Mouse (Mus musculus) urinary bladder, adult 2 months (tissue): ENCODE results near the gene Arhgap32. TPM values are rescaled to one million over a fixed set of nuclear protein-coding genes. Genes with fewer than 3 reads are reported as not detected.
"Not testable (repeated sequence)": the region's sequence is repeated elsewhere in the genome, so short reads cannot be mapped to it uniquely, and the experiment has no call there.

Experiments
- DNase-seq: peaks from one replicate; pipeline ENCODE4 v3.0.0; 2022; ENCODE audit warnings: low spot score
- polyA plus RNA-seq: library from polyadenylated mRNA; depleted of rRNA; stranded (reverse); fragments of >200 nt; gene quantifications from 2 replicates; pipeline ENCODE4 v1.2.3, GENCODE M21; 2012; rRNA removed

Arhgap32 gene
- 4.4 and 11.8 TPM in 2 replicates for polyA plus RNA-seq

DNA sequence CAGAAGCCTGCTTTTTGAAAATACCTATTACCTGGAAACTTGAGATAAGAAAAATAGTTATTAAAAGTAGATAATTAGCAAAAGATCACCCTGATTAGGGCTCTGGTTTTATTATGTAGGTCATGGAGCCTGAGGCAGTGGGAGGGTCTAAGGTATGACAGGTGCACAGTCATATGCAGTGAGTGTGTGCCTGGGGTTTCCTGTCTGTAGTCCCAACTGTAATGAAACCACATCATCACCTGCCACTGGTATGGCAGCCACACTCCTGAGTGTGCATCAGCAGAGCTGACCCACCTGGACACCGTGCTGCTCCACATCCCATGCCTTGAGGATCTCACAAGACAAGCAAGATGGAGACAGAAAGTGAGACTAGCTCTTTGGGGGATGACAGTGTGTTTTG lies at the start of gene Arhgap32:
TSS of gene Arhgap32 (plus strand) at position 351 of the 400 bp plus-strand sequence.
- DNase-seq, result no peak

DNA sequence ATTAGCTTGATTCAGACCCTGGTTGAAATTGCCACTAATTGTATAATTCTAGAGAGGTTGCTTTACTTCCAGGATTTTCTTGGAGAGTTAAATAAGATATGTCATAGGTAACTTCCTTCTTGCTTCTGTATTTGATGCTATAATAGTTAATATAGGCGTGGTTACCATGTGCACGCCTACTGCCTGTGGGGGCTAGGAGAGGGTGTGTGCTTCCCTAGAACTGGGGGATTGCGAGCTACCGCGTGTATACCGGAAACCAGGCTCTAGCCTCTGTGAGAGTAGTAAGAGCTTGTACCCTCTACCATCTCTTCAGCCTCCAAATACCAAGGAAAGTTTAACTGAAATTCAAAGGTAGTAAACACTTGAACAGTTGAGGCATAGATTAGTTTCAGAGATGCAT lies 43.2 kb upstream of the Arhgap32 start:
- no peak for DNase-seq

DNA sequence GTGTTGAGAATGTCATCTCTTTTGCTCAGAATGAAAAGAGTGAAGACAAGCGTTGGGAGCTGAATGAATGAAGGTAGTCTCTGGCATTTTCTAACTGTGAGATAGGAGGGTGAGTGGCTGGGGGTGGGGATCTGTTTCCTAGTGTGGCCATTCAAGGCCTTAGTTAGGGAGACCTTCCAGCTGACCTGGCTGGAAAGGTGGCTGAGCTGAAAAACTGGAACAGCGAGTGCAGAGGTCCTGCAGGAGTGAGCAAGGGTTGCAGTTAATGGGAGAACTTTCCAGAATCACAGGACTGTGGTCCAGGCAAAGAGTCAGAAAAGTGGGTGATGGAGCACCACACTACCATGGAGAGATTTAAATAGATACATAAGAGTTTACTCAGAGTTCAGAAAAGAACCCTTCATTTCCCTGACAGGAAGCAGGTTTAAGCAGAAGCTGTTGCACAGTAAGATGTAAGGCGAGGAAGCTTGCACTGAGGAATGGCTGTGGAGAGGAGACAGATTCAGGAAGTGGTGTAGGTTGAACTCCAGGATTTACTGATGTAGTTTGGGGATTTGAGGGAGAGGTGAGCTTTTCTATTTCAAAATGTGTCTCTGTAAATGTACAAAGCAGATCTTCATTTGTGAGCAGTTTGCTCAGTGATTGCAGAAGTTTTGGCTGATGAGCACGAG lies 27.7 kb upstream of the Arhgap32 start:
- DNase-seq, result no peak

DNA sequence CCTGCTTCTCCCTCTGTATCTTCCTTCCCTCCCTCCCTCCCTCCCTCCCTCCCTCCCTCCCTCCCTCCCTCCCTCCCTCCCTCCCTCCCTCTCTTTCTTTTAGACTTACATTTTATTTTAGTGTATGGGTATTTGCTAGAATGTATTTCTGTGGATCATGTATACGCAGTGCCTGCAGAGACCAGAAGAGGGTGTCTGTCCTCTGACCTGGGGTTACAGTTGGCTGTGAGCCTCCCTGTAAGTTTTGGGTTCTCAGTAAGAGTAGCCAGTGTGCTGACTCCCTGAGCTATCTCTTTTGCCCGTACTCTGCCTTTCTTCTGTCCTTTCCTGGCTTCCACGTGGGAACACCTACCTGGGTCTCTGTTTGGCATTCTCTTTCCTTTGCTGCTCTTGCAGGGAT lies 27.1 kb upstream of the Arhgap32 start:
- DNase-seq, result no peak

DNA sequence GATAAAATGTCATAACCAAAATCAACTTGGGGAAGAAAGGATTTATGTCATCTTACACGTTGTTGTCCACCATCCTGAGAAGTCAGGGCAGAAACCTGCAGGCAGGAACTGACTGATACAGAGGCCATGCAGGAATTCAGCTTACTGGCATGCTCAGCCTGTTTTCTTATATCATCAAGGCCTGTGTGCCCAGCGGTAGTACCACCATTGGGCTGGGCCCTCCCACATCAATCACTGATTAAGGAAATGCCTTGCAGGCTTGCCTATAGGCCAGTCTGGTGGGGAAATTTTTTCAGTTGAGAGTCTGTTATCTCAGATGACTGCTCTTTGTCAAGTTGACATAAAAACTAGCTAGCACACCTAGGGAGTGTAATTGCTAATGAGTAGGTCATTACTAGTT lies 22.5 kb upstream of the Arhgap32 start:
- no peak for DNase-seq

DNA sequence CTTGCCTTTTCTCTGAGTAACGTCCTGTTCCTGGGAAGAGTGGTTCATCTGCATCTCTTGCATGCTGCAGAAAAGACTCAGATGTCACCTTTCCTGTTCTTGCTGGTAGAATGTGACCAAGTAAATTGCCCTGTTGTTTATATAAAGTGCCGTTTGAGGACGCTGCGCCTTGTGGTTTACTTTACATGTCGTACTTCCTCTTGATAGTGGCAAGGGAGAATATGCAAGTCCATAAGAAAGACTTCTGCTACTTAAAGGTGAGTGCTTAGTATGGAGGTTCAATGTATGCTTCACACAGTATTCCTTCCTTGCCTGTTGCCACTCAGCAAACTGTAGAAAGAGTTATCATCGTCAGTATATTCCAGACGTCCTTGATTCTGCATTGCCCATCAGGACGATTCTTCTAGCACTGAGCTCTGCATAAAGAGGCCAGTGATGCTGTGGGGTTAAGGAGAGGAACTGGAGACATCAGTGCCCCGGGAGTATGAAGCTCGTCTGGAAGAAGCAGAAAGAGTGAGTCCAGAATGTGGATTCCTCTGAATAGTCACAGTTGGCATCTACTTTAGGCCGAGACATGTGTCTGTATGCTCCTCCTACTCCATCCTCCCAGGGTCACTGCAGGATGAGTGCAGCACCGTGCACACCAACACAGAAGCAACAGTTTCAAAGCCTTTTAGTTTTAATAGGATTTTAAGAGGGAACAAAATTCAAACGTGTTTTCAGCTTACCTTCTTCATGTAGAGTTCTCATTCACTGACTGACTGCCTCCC lies 21.4 kb upstream of the Arhgap32 start:
- DNase-seq, result no peak

DNA sequence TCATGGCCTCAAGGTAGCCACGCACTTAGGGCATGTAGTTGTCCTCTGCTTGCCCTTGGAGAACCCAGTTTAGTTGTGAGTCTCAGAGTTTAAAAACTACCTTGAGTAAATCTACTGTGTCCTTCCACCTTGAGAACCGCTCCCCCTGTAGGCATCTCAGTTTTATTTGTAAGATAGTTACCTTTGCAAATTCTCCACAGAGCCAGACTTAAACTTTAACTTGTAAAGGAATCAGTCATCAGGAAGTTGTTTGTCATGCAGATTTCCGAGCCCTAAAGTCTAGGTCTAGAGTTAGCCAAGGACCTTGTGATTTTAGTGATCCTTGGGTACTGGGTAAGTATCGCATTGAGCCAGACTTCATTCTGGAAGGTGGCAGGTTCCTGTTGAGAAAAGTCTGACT lies 20.4 kb upstream of the Arhgap32 start:
- DNase-seq, result no peak

DNA sequence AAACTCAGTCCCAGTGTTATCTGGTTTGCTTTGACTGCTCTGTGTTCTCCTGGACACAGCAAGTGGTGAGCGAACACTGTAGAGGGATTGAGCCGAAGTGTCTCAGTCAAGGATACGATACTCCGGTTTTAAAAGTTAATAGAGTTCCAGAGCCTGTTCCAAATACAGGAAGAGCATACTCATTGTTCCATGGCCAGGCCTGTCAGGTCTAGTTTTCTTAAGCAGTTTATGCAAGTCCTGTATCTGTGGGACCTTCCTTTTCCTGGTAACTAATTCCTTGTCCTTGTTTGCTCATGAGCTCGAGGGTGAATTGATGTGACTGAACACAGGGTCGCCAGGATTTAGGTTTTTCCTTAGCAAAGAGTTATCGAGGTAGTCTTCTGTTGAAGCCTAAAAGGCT lies 19.4 kb upstream of the Arhgap32 start:
- DNase-seq, result no peak

DNA sequence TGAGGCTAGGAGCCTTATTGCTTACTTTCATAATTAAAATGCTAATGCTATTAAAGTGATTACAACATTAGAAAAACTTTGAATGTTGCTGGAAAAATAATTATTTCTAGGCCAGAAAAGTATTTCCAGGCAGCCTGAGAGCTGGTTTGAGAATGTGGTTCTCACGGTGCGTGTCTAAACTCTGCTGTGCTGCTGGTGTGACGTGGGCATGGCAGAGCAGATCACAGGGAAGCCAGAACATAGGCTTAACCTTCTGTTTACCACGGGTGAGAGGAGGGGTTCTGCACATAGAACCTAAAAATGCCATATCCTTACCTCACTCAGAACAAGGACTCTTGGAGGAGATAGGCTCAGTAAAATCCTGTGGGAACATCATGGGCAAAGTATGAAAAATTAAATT lies 18.8 kb upstream of the Arhgap32 start:
- DNase-seq, result no peak

DNA sequence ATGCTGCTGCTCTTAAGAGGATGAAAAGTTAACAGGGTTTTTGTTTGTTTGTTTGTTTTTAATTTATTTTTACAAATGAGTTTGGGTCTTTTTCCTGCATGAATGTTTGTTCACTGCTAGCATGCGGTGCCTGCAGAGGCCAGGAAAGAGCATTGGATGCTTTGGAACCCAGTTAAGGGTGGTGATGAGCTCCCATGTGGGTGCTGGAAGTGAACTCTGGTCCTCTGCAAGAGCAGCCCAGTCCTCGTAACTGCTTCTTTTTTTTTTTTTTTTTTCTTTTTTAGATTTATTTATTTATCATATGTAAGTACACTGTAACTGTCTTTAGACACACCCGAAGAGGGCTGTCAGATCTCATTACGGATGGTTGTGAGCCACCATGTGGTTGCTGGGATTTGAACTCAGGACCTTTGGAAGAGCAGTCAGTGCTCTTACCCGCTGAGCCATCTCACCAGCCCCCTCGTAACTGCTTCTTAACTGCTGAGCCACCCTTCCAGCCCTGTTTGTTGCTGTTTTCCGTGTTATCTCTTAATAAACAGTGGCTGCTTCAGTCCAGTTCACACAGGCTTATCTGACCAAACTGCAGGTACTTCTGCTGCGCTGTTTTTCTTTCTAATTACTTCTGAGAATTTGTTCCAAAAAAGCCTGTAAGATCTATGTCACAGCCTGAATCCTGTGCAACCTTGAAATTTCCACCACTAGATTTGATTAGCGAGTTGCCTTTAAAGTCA lies 17.3 kb upstream of the Arhgap32 start:
- no peak for DNase-seq

DNA sequence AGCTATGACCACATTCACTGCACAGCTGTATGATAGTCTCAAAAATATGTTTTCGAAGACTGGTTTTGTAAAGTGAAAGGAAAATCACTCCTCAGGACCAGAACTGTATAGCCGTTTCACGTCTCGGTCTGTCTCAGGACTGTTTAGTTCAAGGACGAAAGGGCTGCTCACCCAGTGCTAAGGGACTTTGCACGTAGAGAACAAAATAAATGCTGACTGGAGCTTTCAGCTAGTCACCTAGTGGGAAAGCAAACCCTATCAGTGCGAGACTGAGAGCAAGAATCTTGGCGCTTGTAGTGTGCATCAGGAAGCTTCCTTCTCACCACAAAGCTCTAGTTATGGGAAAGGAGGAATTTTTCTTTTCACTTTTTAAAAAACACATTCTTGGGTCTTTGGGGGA lies 15.4 kb upstream of the Arhgap32 start:
- DNase-seq, result no peak

DNA sequence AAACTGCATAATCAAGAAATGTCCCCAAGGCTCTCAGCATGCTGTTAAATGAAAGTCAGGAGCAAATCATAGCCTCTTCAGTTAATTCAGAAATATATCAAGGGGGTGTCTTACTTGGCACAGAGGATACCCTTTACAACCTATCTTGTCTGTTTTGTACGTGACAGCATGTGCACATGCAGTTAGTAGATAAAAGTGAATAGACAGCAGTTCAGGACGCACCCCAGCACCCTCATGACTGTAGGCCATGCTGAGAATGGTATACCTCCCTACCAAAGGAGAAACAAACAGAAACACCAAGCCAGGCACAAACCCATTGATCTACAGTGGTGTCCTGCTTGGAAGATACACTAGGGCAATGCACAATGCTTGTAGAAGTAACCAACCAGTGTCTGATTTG lies 14.4 kb upstream of the Arhgap32 start:
- DNase-seq, result no peak

DNA sequence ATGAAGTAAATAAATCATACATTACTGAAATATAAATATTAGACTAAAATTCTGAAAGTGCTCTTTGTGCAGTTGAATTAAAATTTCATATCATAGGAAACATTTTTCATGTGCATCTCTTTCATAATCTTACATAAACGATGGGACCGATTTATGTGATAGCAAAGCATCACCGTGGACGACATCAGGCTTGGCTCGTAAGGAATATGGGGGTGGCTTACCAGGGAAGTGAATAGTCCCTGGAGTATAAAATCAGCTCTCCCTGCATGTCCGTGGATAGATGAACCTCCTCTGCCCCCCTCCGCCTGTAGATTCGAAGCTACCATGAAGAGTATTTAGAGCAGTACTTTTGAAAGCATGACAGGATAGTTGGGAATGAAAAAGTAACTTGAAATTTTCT lies 11.3 kb upstream of the Arhgap32 start:
- no peak for DNase-seq

DNA sequence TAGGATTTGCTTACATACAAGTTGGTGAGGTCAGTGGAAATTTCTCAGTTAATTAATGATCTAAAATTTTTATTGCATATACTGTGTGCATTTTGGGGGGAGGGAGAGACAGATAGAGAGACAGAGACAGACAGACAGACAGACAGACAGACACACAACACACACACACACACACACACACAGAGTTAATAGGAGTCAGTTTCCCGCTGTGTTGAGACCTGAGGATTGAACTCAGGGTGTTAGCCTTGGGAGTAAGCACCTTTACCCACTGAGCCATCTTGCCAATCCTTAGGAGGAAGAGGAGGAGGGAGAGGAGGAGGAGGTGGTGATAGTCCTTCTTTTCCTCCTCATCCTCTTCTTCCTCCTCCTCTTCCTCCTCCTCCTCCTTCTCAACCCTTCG lies 5.6 kb upstream of the Arhgap32 start:
- no peak for DNase-seq

DNA sequence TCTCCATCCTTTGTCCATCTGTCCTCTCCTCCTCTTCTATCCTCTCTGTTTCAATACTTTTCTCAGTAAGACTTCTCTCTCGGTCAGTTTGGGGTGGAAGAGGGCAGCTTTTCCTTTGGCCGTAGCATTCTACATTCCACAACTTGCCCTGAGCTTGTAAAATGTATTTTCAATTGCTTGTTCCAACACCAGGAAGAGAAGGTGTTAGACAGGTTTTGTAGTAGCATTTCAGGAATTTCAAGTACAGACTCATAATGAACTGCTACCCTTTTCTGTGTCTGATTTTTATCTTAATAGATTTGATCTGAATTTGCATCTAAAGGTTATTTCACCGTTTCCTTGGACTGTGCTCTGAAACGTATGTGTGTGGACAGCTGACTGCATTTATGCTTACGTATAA lies 336 bp downstream of the Arhgap32 start:
- no peak for DNase-seq

DNA sequence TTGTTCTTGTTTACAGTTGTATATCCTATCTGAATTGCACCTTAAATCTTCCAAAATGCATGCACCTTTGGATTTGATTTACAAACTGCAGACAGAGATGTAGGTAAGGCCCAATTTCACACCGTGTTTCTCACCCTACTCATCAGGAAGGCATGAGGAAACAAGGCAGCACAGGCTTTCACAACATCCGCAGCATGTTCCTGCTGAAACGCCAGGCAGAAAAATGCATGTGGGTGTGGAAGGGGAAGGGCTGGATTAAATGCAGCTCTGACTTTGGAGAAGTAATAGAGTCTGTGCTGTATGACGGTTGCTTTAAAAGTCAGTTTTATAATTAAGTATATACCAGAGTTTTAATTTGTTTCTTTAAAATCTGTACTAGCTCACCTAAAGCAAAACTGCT lies 1.9 kb downstream of the Arhgap32 start:
- DNase-seq, result no peak

DNA sequence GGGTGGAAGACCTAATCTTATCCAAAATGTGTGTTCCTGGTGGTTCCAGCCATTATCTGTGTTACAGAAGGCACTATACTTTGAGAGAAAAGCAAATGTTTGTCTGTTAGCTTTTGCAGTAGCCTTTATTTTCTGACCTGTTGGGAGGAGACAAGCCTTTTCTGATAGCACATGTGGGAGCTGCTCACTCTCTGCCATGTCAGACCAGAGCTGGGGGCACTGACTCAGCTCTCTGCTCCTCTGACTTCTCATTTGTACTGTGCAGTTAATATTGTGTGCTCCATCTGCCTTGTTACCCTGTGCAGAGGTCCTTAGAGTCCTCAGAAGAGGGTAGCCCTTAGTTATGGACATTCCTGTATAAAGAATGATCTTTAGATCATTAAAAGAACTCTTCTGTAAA lies 2.5 kb downstream of the Arhgap32 start:
- DNase-seq, result no peak

DNA sequence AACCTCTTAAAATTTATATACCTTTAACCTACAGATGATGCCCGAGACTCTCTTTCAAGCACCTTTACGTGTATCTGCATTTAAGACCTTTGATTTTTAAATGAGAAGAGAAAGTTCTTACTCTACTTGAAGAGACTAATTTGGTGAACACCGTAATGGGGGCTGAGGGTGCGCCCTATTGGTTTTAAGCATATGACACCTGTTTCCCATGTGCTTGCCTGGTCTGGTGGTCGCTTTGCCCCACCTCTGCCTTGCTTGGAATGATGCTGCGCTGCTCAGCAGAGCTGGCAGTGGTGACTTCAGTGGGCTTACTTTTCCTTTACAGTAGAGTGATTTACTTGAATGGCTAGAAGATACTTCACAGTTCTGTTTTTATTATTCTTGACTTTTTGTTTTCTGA lies 3.6 kb downstream of the Arhgap32 start:
- DNase-seq, result no peak

DNA sequence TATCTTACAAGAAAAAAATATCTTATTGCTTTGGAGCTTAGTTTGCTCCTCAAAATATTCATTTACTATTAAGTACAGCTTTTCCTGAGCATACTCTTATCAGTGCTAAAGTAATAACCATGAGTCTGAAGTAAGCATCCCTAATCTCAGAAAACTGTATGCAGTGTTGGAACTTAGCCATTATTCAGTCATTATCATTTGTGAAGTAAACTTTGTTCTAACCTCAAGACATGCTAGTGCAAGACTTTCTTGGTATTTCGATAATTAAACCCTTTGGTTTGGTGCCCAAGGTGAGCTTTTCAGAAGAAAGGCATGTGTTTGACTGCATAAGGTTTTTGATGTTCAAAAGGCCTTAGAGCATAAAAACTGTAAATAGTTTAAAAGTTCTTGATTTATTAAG lies 4.2 kb downstream of the Arhgap32 start:
- DNase-seq, result no peak

DNA sequence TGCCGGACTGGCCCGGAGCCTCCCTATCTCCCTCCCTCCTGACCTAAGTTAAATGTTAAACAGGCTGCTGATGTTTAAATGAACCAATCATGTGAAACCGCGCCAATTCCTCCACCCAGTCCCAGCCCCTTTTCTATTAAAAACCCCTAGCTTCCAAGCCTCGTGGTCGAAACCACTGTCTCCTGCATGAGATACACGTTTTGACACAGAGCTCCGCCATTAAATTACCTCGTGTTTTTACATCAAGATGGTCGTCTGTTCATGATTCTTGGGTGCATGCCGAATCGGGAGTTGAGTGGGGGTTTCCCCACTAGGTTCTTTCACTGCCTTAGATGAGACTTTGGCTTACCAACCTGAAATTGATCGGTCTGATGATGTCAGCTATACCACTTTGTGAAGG lies 5.3 kb downstream of the Arhgap32 start:
- DNase-seq, result not testable (repeated sequence)

DNA sequence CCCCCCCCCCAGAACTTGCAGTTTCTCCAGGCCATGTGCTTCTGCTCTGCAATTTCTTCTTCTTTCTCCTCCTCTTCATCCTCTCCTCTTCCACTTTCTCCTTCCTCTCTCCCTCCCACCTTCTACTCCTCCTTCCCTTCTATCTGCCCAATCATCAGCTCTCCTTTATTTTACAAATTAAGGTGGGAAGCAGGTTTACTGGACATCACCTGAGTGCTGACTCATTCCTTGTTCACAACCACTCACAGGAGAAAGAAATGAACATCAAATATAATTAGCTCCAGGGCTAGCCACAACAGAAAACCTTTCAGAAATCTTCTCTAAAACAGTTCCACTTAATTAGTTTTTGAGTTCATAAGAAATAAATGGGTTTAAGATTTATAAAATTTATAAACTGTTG lies 20.3 kb downstream of the Arhgap32 start:
- no peak for DNase-seq

DNA sequence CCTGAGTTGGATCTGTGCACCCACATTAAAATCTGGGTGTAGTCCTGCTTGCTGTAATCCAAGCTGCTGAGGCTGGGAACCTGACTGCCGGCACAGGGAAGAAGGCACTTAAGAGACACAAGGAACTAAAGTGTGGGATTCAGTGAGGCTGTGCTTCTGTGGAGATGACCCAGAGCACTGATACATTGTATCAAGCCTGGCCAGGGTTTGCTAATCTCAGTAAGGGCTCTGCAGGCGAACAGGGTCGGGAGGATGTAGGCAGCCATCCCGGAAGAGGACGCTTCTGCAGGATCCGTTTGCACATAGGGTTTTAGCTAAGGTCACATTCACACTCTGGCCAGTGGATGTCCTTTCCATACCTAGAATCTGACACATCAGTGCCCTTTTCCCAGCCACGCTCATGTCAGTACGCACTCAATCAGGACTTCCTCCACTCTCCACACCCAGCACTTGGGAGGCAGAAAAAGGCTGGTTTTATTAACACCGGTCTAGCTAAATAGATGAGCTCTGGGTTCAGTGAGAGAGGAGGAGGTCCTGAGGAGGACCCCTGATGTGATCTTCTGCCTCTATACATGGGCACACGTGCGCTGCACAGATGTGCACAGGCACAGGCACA lies 20.9 kb downstream of the Arhgap32 start:
- no peak for DNase-seq
